Mouse (Mus musculus) forebrain, embryonic 10.5 days (tissue): ENCODE data around the gene Prg3. TPM values are rescaled to one million over a fixed set of nuclear protein-coding genes. Genes with fewer than 3 reads are reported as not detected.

Experiments
- DNase-seq: peaks from one replicate; pipeline ENCODE4 v3.0.0-alpha.2; 2017; ENCODE audit warnings: low spot score; ENCODE audit errors: extremely low spot score
- H3K27ac ChIP-seq: fragments of 300-500 bp; sonication (generic); 2 replicates; pipeline ENCODE4 v1.5.1; 2016; ENCODE audit warnings: mild to moderate bottlenecking
- H3K27me3 ChIP-seq: fragments of 300-500 bp; sonication (generic); 2 replicates; pipeline ENCODE4 v1.6.1; 2016; ENCODE audit warnings: mild to moderate bottlenecking; ENCODE audit not compliant: poor library complexity, severe bottlenecking
- H3K36me3 ChIP-seq: fragments of 300-500 bp; sonication (generic); replicated peaks from 2 replicates; pipeline ENCODE4 v1.6.1; 2016; ENCODE audit warnings: mild to moderate bottlenecking, moderate library complexity
- H3K4me1 ChIP-seq: fragments of 300-500 bp; sonication (generic); 2 replicates; pipeline ENCODE4 v1.6.1; 2016
- H3K4me3 ChIP-seq: fragments of 300-500 bp; sonication (generic); 2 replicates; pipeline ENCODE4 v1.5.1; 2016; ENCODE audit warnings: mild to moderate bottlenecking, moderate library complexity
- H3K9me3 ChIP-seq: fragments of 300-500 bp; sonication (generic); 2 replicates; pipeline ENCODE4 v1.6.1; 2016; ENCODE audit warnings: mild to moderate bottlenecking, moderate library complexity
- WGBS: fragments of 180-500 bp; shearing (Covaris S2); methylation state at CpG from one replicate; pipeline ENCODE4 v1.1.7; 2016; 5-methylcytosine and 5-hydroxymethylcytosine counted together
- polyA plus RNA-seq: library from polyadenylated mRNA; unstranded; fragments of >200 nt; fragmentation: Nextera tagmentation; extraction: Ambion mirVana; gene quantifications from 2 replicates; pipeline ENCODE4 v1.2.1, GENCODE M21; 2016

Prg3 gene
- polyA plus RNA-seq, 1 experiment from 2014 or later: not detected

- WGBS: 86% methylated on average over 8 of the region's 8 CpGs
- Histone ChIP-seq H3K27ac (no peak overlapping the region), H3K4me3 (no peak overlapping the region), H3K9me3 (no peaks in the 10 kb centered on the region), H3K36me3 (no peaks in the 10 kb centered on the region), H3K4me1 (peaks cover 18% of the 10 kb centered on the region), H3K27me3 (no peaks in the 10 kb centered on the region)
- DNase-seq: no peak
These were observed 14.6 kb downstream of the Prg3 start for GRCm38 (mm10) chr2:85002575-85002974.

GRCm38 (mm10) chr2:85004341-85004740, 16.3 kb downstream of the Prg3 start:
- H3K36me3 ChIP-seq: no peaks in the 10 kb centered on the region
- WGBS: 83% methylated on average over 4 of the region's 4 CpGs

DNA sequence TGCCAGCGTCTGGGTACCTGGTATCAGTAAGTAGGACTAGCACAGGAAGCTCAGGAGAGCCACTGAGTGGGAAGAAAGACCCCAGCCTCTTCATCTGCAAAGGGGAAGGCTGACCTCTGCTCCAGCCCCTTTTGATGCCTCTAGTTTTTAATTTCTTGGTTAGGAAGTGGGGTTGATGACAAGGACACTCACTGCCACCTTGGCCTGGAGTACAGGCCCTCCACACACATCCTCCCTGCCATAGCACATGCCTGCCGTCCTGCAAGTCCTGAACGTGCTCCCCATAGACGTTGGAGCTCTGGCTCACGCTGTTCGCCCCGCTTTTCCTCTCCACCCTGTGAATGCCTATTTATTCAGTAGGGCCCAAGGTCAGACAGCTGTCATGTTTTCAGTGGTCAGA, 18.6 kb downstream of the Prg3 start:
- 87% methylated on average over 7 of the region's 7 CpGs for WGBS
- Histone ChIP-seq H3K4me1 (peaks cover 15% of the 10 kb centered on the region), H3K36me3 (no peaks in the 10 kb centered on the region), H3K4me3 (no peak overlapping the region), H3K9me3 (no peaks in the 10 kb centered on the region), H3K27me3 (no peaks in the 10 kb centered on the region), H3K27ac (no peak overlapping the region)
- DNase-seq: no peak

More at GRCm38 (mm10) chr2:85004341-85004740, 16.3 kb downstream of the Prg3 start:
- Histone ChIP-seq H3K4me3 (no peak overlapping the region), H3K27ac (no peak overlapping the region), H3K9me3 (no peaks in the 10 kb centered on the region), H3K4me1 (peaks cover 18% of the 10 kb centered on the region), H3K27me3 (no peaks in the 10 kb centered on the region)
- DNase-seq: no peak

GRCm38 (mm10) chr2:85007729-85008128, 19.7 kb downstream of the Prg3 start:
- Histone ChIP-seq H3K9me3 (no peaks in the 10 kb centered on the region), H3K27me3 (no peaks in the 10 kb centered on the region), H3K4me1 (0 out of 2 replicates have a peak, but pooled peaks cover 6% of the 10 kb centered on the region), H3K4me3 (no peak overlapping the region), H3K36me3 (no peaks in the 10 kb centered on the region), H3K27ac (no peak overlapping the region)
- WGBS: 26% methylated on average over 4 of the region's 4 CpGs
- DNase-seq: no peak

- H3K4me1 ChIP-seq: no peaks in the 10 kb centered on the region
- no peak for DNase-seq
- H3K27ac ChIP-seq: no peak overlapping the region
- H3K36me3 ChIP-seq: no peaks in the 10 kb centered on the region
- no peaks in the 10 kb centered on the region for H3K9me3 ChIP-seq
- H3K4me3 ChIP-seq: no peak overlapping the region
- WGBS: 88% methylated on average over 2 of the region's 2 CpGs
- H3K27me3 ChIP-seq: no peaks in the 10 kb centered on the region
These were observed 21.2 kb downstream of the Prg3 start for GRCm38 (mm10) chr2:85009212-85009611.

GRCm38 (mm10) chr2:85011906-85012604, 24.0 kb downstream of the Prg3 start:
- no peaks in the 10 kb centered on the region for H3K4me1 ChIP-seq
- H3K27ac ChIP-seq: 0 out of 2 replicates have a peak overlapping the region, but pooled peaks have one; percentile 51
- no peaks in the 10 kb centered on the region for H3K36me3 ChIP-seq
- WGBS: 89% methylated on average over 9 of the region's 9 CpGs
- H3K27me3 ChIP-seq: no peaks in the 10 kb centered on the region
- DNase-seq: no peak
- no peak overlapping the region for H3K4me3 ChIP-seq
- H3K9me3 ChIP-seq: no peaks in the 10 kb centered on the region

DNA sequence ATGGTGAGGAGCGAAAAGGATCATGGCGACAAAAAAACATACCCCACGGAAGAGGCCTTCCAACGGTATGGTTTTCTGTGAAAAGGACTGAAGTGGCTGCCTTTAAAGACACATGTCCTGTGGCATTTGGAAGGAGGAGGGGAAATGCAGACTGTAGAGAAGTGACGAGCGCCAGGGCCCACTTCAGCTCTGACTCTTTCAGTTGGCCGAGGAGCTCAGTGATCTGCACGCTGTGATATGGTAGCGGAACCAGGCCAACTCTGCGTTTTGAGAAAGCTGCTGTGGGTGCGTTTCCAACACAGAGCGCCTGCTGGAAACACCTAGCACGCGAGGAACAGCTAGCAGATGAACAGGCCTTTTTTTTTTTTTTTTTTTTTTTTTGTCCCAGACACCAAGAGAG, 24.7 kb downstream of the Prg3 start:
- DNase-seq: no peak
- Histone ChIP-seq H3K36me3 (no peaks in the 10 kb centered on the region), H3K4me1 (no peaks in the 10 kb centered on the region), H3K4me3 (no peak overlapping the region), H3K27ac (no peak overlapping the region), H3K27me3 (no peaks in the 10 kb centered on the region), H3K9me3 (no peaks in the 10 kb centered on the region)
- 88% methylated on average over 14 of the region's 14 CpGs for WGBS

GRCm38 (mm10) chr2:85013826-85014587, 26.0 kb downstream of the Prg3 start:
- Histone ChIP-seq H3K4me3 (no peak overlapping the region), H3K27ac (no peak overlapping the region), H3K27me3 (no peaks in the 10 kb centered on the region), H3K9me3 (no peaks in the 10 kb centered on the region), H3K36me3 (no peaks in the 10 kb centered on the region), H3K4me1 (no peaks in the 10 kb centered on the region)
- no peak for DNase-seq
- 83% methylated on average over 5 of the region's 5 CpGs for WGBS

GRCm38 (mm10) chr2:85014588-85014982, 26.6 kb downstream of the Prg3 start:
- WGBS: 69% methylated on average over 3 of the region's 3 CpGs
- Histone ChIP-seq H3K4me1 (no peaks in the 10 kb centered on the region), H3K36me3 (no peaks in the 10 kb centered on the region), H3K9me3 (no peaks in the 10 kb centered on the region), H3K27me3 (no peaks in the 10 kb centered on the region), H3K4me3 (no peak overlapping the region), H3K27ac (no peak overlapping the region)
- no peak for DNase-seq

GRCm38 (mm10) chr2:85022043-85022442, 34.0 kb downstream of the Prg3 start:
- WGBS: 23% methylated on average over 4 of the region's 4 CpGs
- Histone ChIP-seq H3K9me3 (no peaks in the 10 kb centered on the region), H3K36me3 (no peaks in the 10 kb centered on the region), H3K27me3 (no peaks in the 10 kb centered on the region), H3K4me1 (no peaks in the 10 kb centered on the region), H3K4me3 (no peak overlapping the region), H3K27ac (no peak overlapping the region)
- DNase-seq: no peak

- WGBS: 69% methylated on average over 3 of the region's 3 CpGs
- H3K36me3 ChIP-seq: no peaks in the 10 kb centered on the region
- H3K27ac ChIP-seq: no peak overlapping the region
- no peaks in the 10 kb centered on the region for H3K27me3 ChIP-seq
- DNase-seq: no peak
- H3K9me3 ChIP-seq: no peaks in the 10 kb centered on the region
- no peaks in the 10 kb centered on the region for H3K4me1 ChIP-seq
- H3K4me3 ChIP-seq: no peak overlapping the region
These were observed 38.2 kb downstream of the Prg3 start for GRCm38 (mm10) chr2:85026178-85026577.

DNA sequence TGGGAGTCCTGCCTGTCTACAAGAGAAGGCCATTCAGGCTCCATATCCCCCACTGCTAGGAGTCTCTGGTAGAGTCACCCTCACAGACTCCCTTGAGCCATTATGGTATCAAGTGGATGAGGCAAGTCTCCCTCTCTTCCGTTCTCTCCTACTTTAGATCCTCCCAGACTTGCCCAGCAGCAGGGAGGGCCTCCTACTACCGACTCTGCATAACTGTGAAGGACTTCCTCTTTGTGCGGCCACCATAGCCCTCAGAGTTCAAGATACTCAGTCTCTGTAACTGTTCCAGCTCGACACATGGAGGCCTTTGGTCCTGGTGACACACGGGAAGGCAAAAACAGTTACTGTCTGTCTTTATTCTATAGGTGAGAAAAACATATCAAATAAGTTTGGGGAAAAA, 39.3 kb downstream of the Prg3 start:
- 82% methylated on average over 5 of the region's 5 CpGs for WGBS
- H3K36me3 ChIP-seq: no peaks in the 10 kb centered on the region
- no peak overlapping the region for H3K27ac ChIP-seq
- no peak for DNase-seq
- no peaks in the 10 kb centered on the region for H3K27me3 ChIP-seq
- no peaks in the 10 kb centered on the region for H3K9me3 ChIP-seq
- H3K4me3 ChIP-seq: no peak overlapping the region
- H3K4me1 ChIP-seq: no peaks in the 10 kb centered on the region

DNA sequence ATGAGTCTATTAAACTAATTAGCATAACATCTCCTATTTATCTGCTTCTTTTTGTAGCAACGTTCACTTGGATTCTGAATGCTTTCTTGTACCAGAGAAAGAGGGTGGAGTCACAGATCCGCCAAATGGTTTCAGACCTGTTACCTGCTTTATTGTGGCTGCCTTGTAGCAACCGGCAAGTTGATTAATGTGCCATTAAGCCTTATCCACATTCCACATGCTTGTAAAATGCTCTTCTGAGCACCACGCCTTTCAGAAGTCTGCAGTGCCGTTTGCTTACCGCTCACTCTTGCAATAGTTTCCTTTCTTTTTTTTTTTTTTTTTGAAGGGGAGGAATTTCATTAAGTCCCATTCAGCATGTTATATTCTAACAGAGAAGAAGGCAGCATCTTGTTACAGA, 41.9 kb downstream of the Prg3 start:
- WGBS: 83% methylated on average over 6 of the region's 6 CpGs
- no peak overlapping the region for H3K4me3 ChIP-seq
- no peaks in the 10 kb centered on the region for H3K9me3 ChIP-seq

More for the DNA sequence above, 41.9 kb downstream of the Prg3 start:
- Histone ChIP-seq H3K4me1 (no peaks in the 10 kb centered on the region), H3K36me3 (no peaks in the 10 kb centered on the region), H3K27ac (no peak overlapping the region), H3K27me3 (no peaks in the 10 kb centered on the region)
- DNase-seq: no peak
